Mouse (Mus musculus) lung, adult 2 months (tissue): ENCODE data around the gene Bcat2.

Experiments used
- CTCF ChIP-seq: fragments of 200-500 bp; IDR thresholded peaks from 2 replicates; pipeline ENCODE4 v1.5.1; 2011; ENCODE audit warnings: mild to moderate bottlenecking, low read length, control low read depth; ENCODE audit not compliant: insufficient read depth
- POLR2A ChIP-seq: fragments of 200-500 bp; IDR thresholded peaks from 2 replicates; pipeline ENCODE4 v1.6.1; 2011; ENCODE audit warnings: low read depth, mild to moderate bottlenecking, control low read depth, low read length, borderline replicate concordance; ENCODE audit errors: extremely low read depth

DNA sequence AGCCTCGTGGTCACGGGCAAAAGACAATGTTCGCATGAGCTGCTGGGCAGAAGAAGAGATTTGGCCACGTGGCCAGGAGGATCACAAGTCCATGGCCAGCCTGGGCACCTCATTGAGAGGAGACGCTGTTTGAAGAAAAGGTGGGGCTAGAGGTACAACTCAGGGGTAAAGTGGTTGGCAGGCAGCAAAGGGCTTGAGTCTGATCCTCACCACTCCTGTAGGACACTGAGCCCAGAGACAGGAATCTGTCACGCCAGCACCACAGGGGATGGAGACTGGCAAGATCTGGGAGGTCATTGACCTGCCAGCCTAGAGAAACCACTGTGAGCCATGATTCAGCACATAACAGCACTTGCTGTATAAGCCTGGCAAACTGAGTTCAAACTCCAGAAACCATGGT, 27.6 kb downstream of the Bcat2 start:
- TF ChIP-seq CTCF (no peak), POLR2A (no peak)
